Mouse (Mus musculus) spleen, postnatal 0 days (tissue): Measurements from ENCODE around the gene Olfr1362. TPM values are rescaled to one million over a fixed set of nuclear protein-coding genes. Genes with fewer than 3 reads are reported as not detected.

Experiments used
- polyA plus RNA-seq: library from polyadenylated mRNA; unstranded; fragments of >200 nt; fragmentation: Nextera tagmentation; extraction: Ambion mirVana; gene quantifications from 2 replicates; pipeline ENCODE4 v1.2.1, GENCODE M21; 2015

Olfr1362 gene
- not detected in 2 replicates for polyA plus RNA-seq

DNA sequence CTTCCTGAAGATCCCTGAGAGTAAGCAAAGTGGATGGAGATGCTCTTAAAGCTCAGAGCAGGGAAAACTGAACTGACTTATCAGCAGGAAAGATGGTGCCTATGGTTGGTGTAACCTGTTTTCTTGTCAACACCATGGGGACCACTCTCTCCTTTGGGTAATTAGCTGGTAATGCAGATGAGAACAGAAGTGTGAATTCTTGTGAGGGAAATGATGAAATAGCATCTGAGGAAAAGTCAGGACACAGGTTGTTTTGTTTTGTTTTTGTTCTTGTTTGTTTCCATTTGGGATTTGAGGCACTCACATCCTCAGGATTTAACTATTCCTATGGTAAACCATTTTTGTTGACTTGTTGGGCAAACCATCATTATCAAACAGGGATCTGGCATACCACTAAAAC is at the start of gene Olfr1362:
Olfr1362 (minus strand) TSS at position 101 of the 400 bp plus-strand sequence.

GRCm38 (mm10) chr13:21663286-21663685 is 49.5 kb upstream of the Olfr1362 start, which contains the start of gene Olfr1361:
Gene Olfr1361, minus strand, starts transcription at chr13:21663386.

GRCm38 (mm10) chr13:21642418-21642817 is 28.6 kb upstream of the Olfr1362 start, which contains the start of gene Olfr11:
Gene Olfr11, minus strand, starts transcription at chr13:21642518.

DNA sequence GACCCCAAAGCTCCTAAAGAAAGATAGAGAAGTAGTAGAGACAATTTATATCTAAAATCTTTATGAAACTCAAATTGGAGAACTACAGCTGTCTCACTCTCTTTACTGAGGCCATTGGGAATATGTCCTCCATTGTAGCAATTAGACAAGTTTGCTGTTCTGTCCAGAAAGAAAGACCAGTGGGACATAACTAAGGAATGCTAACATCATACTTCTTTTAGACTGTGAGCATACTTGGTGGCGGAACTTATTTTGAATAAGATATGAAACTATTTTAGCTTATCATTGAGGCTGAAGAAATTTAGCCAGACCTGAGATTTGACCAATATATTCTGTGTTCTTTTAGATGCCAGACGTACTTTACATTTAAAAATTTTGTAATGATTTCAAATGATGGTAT is 32.2 kb downstream of the Olfr1362 start, which contains the start of gene Olfr1364:
Olfr1364 (minus strand) TSS at position 101 of the 400 bp plus-strand sequence.

Other genes starting within 250 kb of the Olfr1362 start
- 38.2 TPM in 2 replicates for gene Zkscan3, start 211.3 kb downstream of the Olfr1362 start, polyA plus RNA-seq
- gene Pgbd1, start 173.0 kb downstream of the Olfr1362 start, polyA plus RNA-seq: 0.99 and 1.4 TPM in 2 replicates
- 10.8 and 14.9 TPM in 2 replicates for gene Zscan26, start 160.3 kb downstream of the Olfr1362 start, polyA plus RNA-seq
- 1.5 and 2.1 TPM in 2 replicates for gene Nkapl, start 145.5 kb downstream of the Olfr1362 start, polyA plus RNA-seq
- gene Zkscan4, start 135.1 kb downstream of the Olfr1362 start, polyA plus RNA-seq: 0.96 and 1.4 TPM in 2 replicates
- gene Gm10065, start 134.6 kb downstream of the Olfr1362 start, polyA plus RNA-seq: not detected in 2 replicates
- 1.0 and 1.2 TPM in 2 replicates for gene AK157302, start 118.8 kb downstream of the Olfr1362 start, polyA plus RNA-seq
- gene Gm11273, start 112.6 kb downstream of the Olfr1362 start, polyA plus RNA-seq: 6.8 and 8.6 TPM in 2 replicates
- gene Zkscan8, start 82.9 kb downstream of the Olfr1362 start, polyA plus RNA-seq: 1.9 and 2.4 TPM in 2 replicates
- 0.06 TPM in 1 of 2 replicates, not detected in the other for gene Olfr1366, start 71.2 kb downstream of the Olfr1362 start, polyA plus RNA-seq
- 0.07 TPM in 1 of 2 replicates, not detected in the other for gene Olfr1535, start 54.1 kb downstream of the Olfr1362 start, polyA plus RNA-seq
- not detected in 2 replicates for gene Olfr1364, start 32.3 kb downstream of the Olfr1362 start, polyA plus RNA-seq
- not detected in 2 replicates for gene Olfr11, start 28.5 kb upstream of the Olfr1362 start, polyA plus RNA-seq
- gene Olfr1361, start 49.4 kb upstream of the Olfr1362 start, polyA plus RNA-seq: not detected in 2 replicates
- not detected in 2 replicates for gene Olfr1360, start 63.4 kb upstream of the Olfr1362 start, polyA plus RNA-seq
- not detected in 2 replicates for gene Olfr1359, start 84.1 kb upstream of the Olfr1362 start, polyA plus RNA-seq
- gene Hist1h2bl, start 102.1 kb upstream of the Olfr1362 start, polyA plus RNA-seq: 4.7 and 5.7 TPM in 2 replicates
- gene Hist1h2ai, start 102.4 kb upstream of the Olfr1362 start, polyA plus RNA-seq: 57.8 and 92.8 TPM in 2 replicates
- gene Hist1h3h, start 103.6 kb upstream of the Olfr1362 start, polyA plus RNA-seq: 33.5 and 37.1 TPM in 2 replicates
- 7.3 and 10.3 TPM in 2 replicates for gene Hist1h2bm, start 108.0 kb upstream of the Olfr1362 start, polyA plus RNA-seq
- 0.62 and 0.67 TPM in 2 replicates for gene Hist1h4j, start 121.0 kb upstream of the Olfr1362 start, polyA plus RNA-seq
- 14.9 and 17.9 TPM in 2 replicates for gene Hist1h4k, start 136.5 kb upstream of the Olfr1362 start, polyA plus RNA-seq
- gene Hist1h2ak, start 139.8 kb upstream of the Olfr1362 start, polyA plus RNA-seq: 201 and 221 TPM in 2 replicates
- gene Hist1h2bn, start 140.1 kb upstream of the Olfr1362 start, polyA plus RNA-seq: 32.0 and 36.8 TPM in 2 replicates
- gene Hist1h1b, start 166.6 kb upstream of the Olfr1362 start, polyA plus RNA-seq: 52.6 and 68.3 TPM in 2 replicates
- gene Hist1h3i, start 169.3 kb upstream of the Olfr1362 start, polyA plus RNA-seq: 233 and 297 TPM in 2 replicates
- gene Hist1h2an, start 173.2 kb upstream of the Olfr1362 start, polyA plus RNA-seq: 27.1 and 37.7 TPM in 2 replicates
- gene Hist1h2bp, start 173.4 kb upstream of the Olfr1362 start, polyA plus RNA-seq: 4.5 and 7.4 TPM in 2 replicates
- gene Hist1h2bq, start 196.2 kb upstream of the Olfr1362 start, polyA plus RNA-seq: 43.0 and 51.7 TPM in 2 replicates
- gene Hist1h2ao, start 196.4 kb upstream of the Olfr1362 start, polyA plus RNA-seq: not detected in 2 replicates
- gene Hist1h4m, start 197.7 kb upstream of the Olfr1362 start, polyA plus RNA-seq: not detected in 2 replicates
- 24.4 and 26.3 TPM in 2 replicates for gene Hist1h4n, start 218.2 kb upstream of the Olfr1362 start, polyA plus RNA-seq
- gene Hist1h2ap, start 219.5 kb upstream of the Olfr1362 start, polyA plus RNA-seq: 7,403 and 9,418 TPM in 2 replicates
- 45.1 and 54.8 TPM in 2 replicates for gene Hist1h2br, start 219.7 kb upstream of the Olfr1362 start, polyA plus RNA-seq